Mouse (Mus musculus) limb, embryonic 14.5 days (tissue): ENCODE results near the gene Clstn2. TPM values are rescaled to one million over a fixed set of nuclear protein-coding genes. Genes with fewer than 3 reads are reported as not detected.

ENCODE experiments used
- ATAC-seq: fragments of 200-750 bp; cut with Nextera tagmentation; 2 replicates; pipeline ENCODE4 v1.8.0; 2017; ENCODE audit warnings: low read depth, moderate number of reproducible peaks, moderate TSS enrichment; ENCODE audit not compliant: low FRiP score
- DNase-seq: peaks from one replicate; pipeline ENCODE4 v3.0.0-alpha.2; 2015; ENCODE audit warnings: low spot score
- H3K27ac ChIP-seq: fragments of 300-500 bp; sonication (generic); replicated peaks from 2 replicates; pipeline ENCODE4 v1.5.1; 2014; ENCODE audit warnings: low read depth, mild to moderate bottlenecking, low read length, moderate library complexity, mixed read lengths
- H3K27me3 ChIP-seq: fragments of 300-500 bp; sonication (generic); 2 replicates; pipeline ENCODE4 v1.6.1; 2014; ENCODE audit warnings: low read length, mixed read lengths; ENCODE audit not compliant: control insufficient read depth, insufficient read depth
- H3K36me3 ChIP-seq: fragments of 300-500 bp; sonication (generic); 2 replicates; pipeline ENCODE4 v1.6.1; 2014; ENCODE audit warnings: mild to moderate bottlenecking, low read length, moderate library complexity, mixed read lengths; ENCODE audit not compliant: control insufficient read depth, insufficient read depth
- H3K4me1 ChIP-seq: fragments of 300-500 bp; sonication (generic); 2 replicates; pipeline ENCODE4 v1.6.1; 2014; ENCODE audit warnings: antibody characterized with exemption, low read length, mixed read lengths; ENCODE audit not compliant: control insufficient read depth, insufficient read depth
- H3K4me2 ChIP-seq: fragments of 300-500 bp; sonication (generic); replicated peaks from 2 replicates; pipeline ENCODE4 v1.6.1; 2014; ENCODE audit warnings: low read depth, mild to moderate bottlenecking, low read length, moderate library complexity; ENCODE audit not compliant: severe bottlenecking
- H3K4me3 ChIP-seq: fragments of 300-500 bp; sonication (generic); replicated peaks from 2 replicates; pipeline ENCODE4 v1.5.1; 2014; ENCODE audit warnings: low read length
- H3K9ac ChIP-seq: fragments of 300-500 bp; sonication (generic); 2 replicates; pipeline ENCODE4 v1.6.1; 2014; ENCODE audit warnings: mild to moderate bottlenecking, low read depth, low read length, moderate library complexity; ENCODE audit not compliant: severe bottlenecking
- H3K9me3 ChIP-seq: fragments of 300-500 bp; sonication (generic); 2 replicates; pipeline ENCODE4 v1.6.1; 2016; ENCODE audit warnings: low read length; ENCODE audit not compliant: control insufficient read depth
- POLR2A ChIP-seq: fragments of 200-500 bp; IDR thresholded peaks from 2 replicates; pipeline ENCODE4 v1.8.0; 2012; ENCODE audit warnings: inconsistent platforms, mild to moderate bottlenecking, moderate library complexity, borderline replicate concordance; ENCODE audit not compliant: insufficient read depth, insufficient read length; ENCODE audit errors: extremely low read depth
- WGBS: fragments of 180-500 bp; shearing (Covaris S2); extraction: QIAGEN DNeasy Blood & Tissue Kit; methylation state at CpG from one replicate; pipeline ENCODE4 v1.1.7; 2014; 5-methylcytosine and 5-hydroxymethylcytosine counted together
- polyA plus RNA-seq, 2 experiments: library from polyadenylated mRNA; depleted of rRNA in 1 of 2; stranded (reverse) in 1 of 2; unstranded in 1 of 2; fragments of >200 nt; fragmentation: Nextera tagmentation in 1 of 2; extraction: Ambion mirVana in 1 of 2; gene quantifications; 2 replicates each; pipeline versions ENCODE4 v1.2.1 to v1.2.3; 2012 to 2014

Clstn2 gene
- polyA plus RNA-seq, 2 experiments = 4.1 to 8.4 TPM

- ATAC-seq (peak; percentile 28), DNase-seq (peak; percentile 29)
- 1% methylated on average over 30 of the region's 38 CpGs for WGBS
- peak overlapping the region; percentile 68 for H3K4me3 ChIP-seq
- H3K4me1 ChIP-seq = peaks cover 11% of the 10 kb centered on the region
- no peaks in the 10 kb centered on the region for H3K9me3 ChIP-seq
- no peak overlapping the region for H3K27ac ChIP-seq
- peak overlapping the region; percentile 61 for H3K9ac ChIP-seq
- TF ChIP-seq POLR2A = no peak
- peak overlapping the region; percentile 91 for H3K4me2 ChIP-seq
- peaks cover 32% of the 10 kb centered on the region; the same call in 1 of the 2 replicates for H3K27me3 ChIP-seq
- no peaks in the 10 kb centered on the region for H3K36me3 ChIP-seq
These were observed 383 bp upstream of the Clstn2 start for GRCm38 (mm10) chr9:98033273-98033855.

GRCm38 (mm10) chr9:98031898-98032572, 946 bp downstream of the Clstn2 start:
- DNase-seq (no peak), ATAC-seq (no peak)
- Histone ChIP-seq H3K27ac (no peak overlapping the region), H3K27me3 (peaks cover 32% of the 10 kb centered on the region; the same call in 1 of the 2 replicates), H3K4me1 (peaks cover 11% of the 10 kb centered on the region), H3K4me3 (peak overlapping the region; percentile 68), H3K36me3 (no peaks in the 10 kb centered on the region), H3K9me3 (no peaks in the 10 kb centered on the region), H3K9ac (peak overlapping the region; percentile 61), H3K4me2 (peak overlapping the region; percentile 91)
- no peak for TF ChIP-seq POLR2A
- under 1% methylated on average over 31 of the region's 31 CpGs for WGBS

- WGBS = 14% methylated on average over 2 of the region's 2 CpGs
- TF ChIP-seq POLR2A = no peak
- H3K4me1 ChIP-seq = peaks cover 11% of the 10 kb centered on the region
- H3K4me3 ChIP-seq = no peak overlapping the region
- H3K36me3 ChIP-seq = no peaks in the 10 kb centered on the region
- H3K4me2 ChIP-seq = 0 out of 2 replicates have a peak overlapping the region, but pooled peaks have one; percentile 21
- H3K9ac ChIP-seq = no peak overlapping the region
- DNase-seq (no peak), ATAC-seq (no peak)
- H3K27me3 ChIP-seq = peaks cover 32% of the 10 kb centered on the region; the same call in 1 of the 2 replicates
- no peaks in the 10 kb centered on the region for H3K9me3 ChIP-seq
- H3K27ac ChIP-seq = no peak overlapping the region
These were observed 2.3 kb downstream of the Clstn2 start for GRCm38 (mm10) chr9:98030715-98031114.

GRCm38 (mm10) chr9:98025548-98025947, 7.4 kb downstream of the Clstn2 start:
- H3K27ac ChIP-seq = no peak overlapping the region
- ATAC-seq (no peak), DNase-seq (no peak)
- H3K9me3 ChIP-seq = no peaks in the 10 kb centered on the region
- H3K27me3 ChIP-seq = no peaks in the 10 kb centered on the region
- 0 out of 2 replicates have a peak, but pooled peaks cover 3% of the 10 kb centered on the region for H3K4me1 ChIP-seq
- no peak for TF ChIP-seq POLR2A
- no peak overlapping the region for H3K9ac ChIP-seq
- no peak overlapping the region for H3K4me3 ChIP-seq
- H3K36me3 ChIP-seq = no peaks in the 10 kb centered on the region
- WGBS = 79% methylated on average over 3 of the region's 3 CpGs
- no peak overlapping the region for H3K4me2 ChIP-seq

GRCm38 (mm10) chr9:98023069-98023468, 9.9 kb downstream of the Clstn2 start:
- 72% methylated on average over 11 of the region's 11 CpGs for WGBS
- no peak overlapping the region for H3K9ac ChIP-seq
- no peak overlapping the region for H3K4me2 ChIP-seq
- no peaks in the 10 kb centered on the region for H3K36me3 ChIP-seq
- H3K27ac ChIP-seq = no peak overlapping the region
- no peak for ATAC-seq
- H3K27me3 ChIP-seq = no peaks in the 10 kb centered on the region
- no peak overlapping the region for H3K4me3 ChIP-seq
- no peak for DNase-seq
- no peaks in the 10 kb centered on the region for H3K4me1 ChIP-seq
- no peak for TF ChIP-seq POLR2A
- no peaks in the 10 kb centered on the region for H3K9me3 ChIP-seq
